Mouse (Mus musculus) forebrain, embryonic 14.5 days (tissue): ENCODE results near the gene Mid1. TPM values are rescaled to one million over a fixed set of nuclear protein-coding genes. Genes with fewer than 3 reads are reported as not detected.

Experiments
- ATAC-seq: fragments of 200-750 bp; cut with Nextera tagmentation; 2 replicates; pipeline ENCODE4 v1.8.0; 2017; ENCODE audit warnings: mild to moderate bottlenecking, moderate library complexity
- DNase-seq: peaks from one replicate; pipeline ENCODE4 v3.0.0-alpha.2; 2015; ENCODE audit warnings: low spot score
- H3K27ac ChIP-seq: fragments of 300-500 bp; sonication (generic); 2 replicates; pipeline ENCODE4 v1.5.1; 2014; ENCODE audit warnings: low read depth, mild to moderate bottlenecking, control low read depth, low read length, moderate library complexity
- H3K27me3 ChIP-seq: fragments of 300-500 bp; sonication (generic); replicated peaks from 2 replicates; pipeline ENCODE4 v1.6.1; 2014; ENCODE audit warnings: low read length, control low read depth, mixed read lengths; ENCODE audit not compliant: control insufficient read depth, insufficient read depth
- H3K36me3 ChIP-seq: fragments of 300-500 bp; sonication (generic); 2 replicates; pipeline ENCODE4 v1.6.1; 2014; ENCODE audit warnings: low read length, control low read depth; ENCODE audit not compliant: control insufficient read depth, insufficient read depth
- H3K4me1 ChIP-seq: fragments of 300-500 bp; sonication (generic); 2 replicates; pipeline ENCODE4 v1.6.1; 2014; ENCODE audit warnings: antibody characterized with exemption, low read length, control low read depth; ENCODE audit not compliant: control insufficient read depth, insufficient read depth
- H3K4me2 ChIP-seq: fragments of 300-500 bp; sonication (generic); 2 replicates; pipeline ENCODE4 v1.6.1; 2014; ENCODE audit warnings: mild to moderate bottlenecking, control low read depth, low read length
- H3K4me3 ChIP-seq: fragments of 300-500 bp; sonication (generic); 2 replicates; pipeline ENCODE4 v1.5.1; 2014; ENCODE audit warnings: low read depth, low read length, control low read depth
- H3K9ac ChIP-seq: fragments of 300-500 bp; sonication (generic); 2 replicates; pipeline ENCODE4 v1.6.1; 2014; ENCODE audit warnings: mild to moderate bottlenecking, low read length, control low read depth, moderate library complexity
- H3K9me3 ChIP-seq: fragments of 300-500 bp; sonication (generic); replicated peaks from 2 replicates; pipeline ENCODE4 v1.6.1; 2016; ENCODE audit warnings: low read length, control low read depth, mixed read lengths; ENCODE audit not compliant: control insufficient read depth
- WGBS: fragments of 180-500 bp; shearing (Covaris S2); extraction: QIAGEN DNeasy Blood & Tissue Kit; methylation state at CpG from one replicate; pipeline ENCODE4 v1.1.7; 2014; 5-methylcytosine and 5-hydroxymethylcytosine counted together
- polyA plus RNA-seq: library from polyadenylated mRNA; unstranded; fragments of >200 nt; fragmentation: Nextera tagmentation; extraction: Ambion mirVana; gene quantifications from 2 replicates; pipeline ENCODE4 v1.2.1, GENCODE M21; 2014

The Mid1 gene
- polyA plus RNA-seq, 1 experiment from 2014 or later, result 8.6 TPM

GRCm38 (mm10) chrX:169915738-169916137 is 230.7 kb downstream of the Mid1 start:
- ATAC-seq (no peak), DNase-seq (no peak)
- WGBS, result 91% methylated on average over 6 of the region's 6 CpGs
- Histone ChIP-seq H3K4me2 (no peak overlapping the region), H3K27me3 (no peaks in the 10 kb centered on the region), H3K36me3 (no peaks in the 10 kb centered on the region), H3K27ac (no peak overlapping the region), H3K9me3 (no peaks in the 10 kb centered on the region), H3K9ac (no peak overlapping the region), H3K4me3 (no peak overlapping the region), H3K4me1 (no peaks in the 10 kb centered on the region)

GRCm38 (mm10) chrX:169922541-169922940 is 237.5 kb downstream of the Mid1 start:
- Histone ChIP-seq H3K9me3 (no peaks in the 10 kb centered on the region), H3K4me3 (no peak overlapping the region), H3K4me2 (no peak overlapping the region), H3K4me1 (peaks cover 13% of the 10 kb centered on the region; the same call in 1 of the 2 replicates), H3K36me3 (no peaks in the 10 kb centered on the region), H3K9ac (no peak overlapping the region), H3K27ac (no peak overlapping the region), H3K27me3 (no peaks in the 10 kb centered on the region; the same call in 1 of the 2 replicates)
- ATAC-seq, result 0 out of 2 replicates have a peak, but pooled peaks have one; percentile 24
- peak; percentile 41 for DNase-seq
- 36% methylated on average over 2 of the region's 2 CpGs for WGBS

GRCm38 (mm10) chrX:169923417-169923816 is 238.4 kb downstream of the Mid1 start:
- Histone ChIP-seq H3K36me3 (no peaks in the 10 kb centered on the region), H3K9ac (no peak overlapping the region), H3K4me3 (no peak overlapping the region), H3K9me3 (no peaks in the 10 kb centered on the region), H3K27ac (peak overlapping the region; percentile 39; the same call in 1 of the 2 replicates), H3K4me1 (peaks cover 15% of the 10 kb centered on the region; the same call in 1 of the 2 replicates), H3K27me3 (no peaks in the 10 kb centered on the region; the same call in 1 of the 2 replicates), H3K4me2 (no peak overlapping the region)
- no peak for DNase-seq
- ATAC-seq, result no peak; the same call in 1 of the 2 replicates
- 29% methylated on average over 1 of the region's 1 CpGs for WGBS

GRCm38 (mm10) chrX:169925600-169925999 is 240.6 kb downstream of the Mid1 start:
- Histone ChIP-seq H3K9ac (no peak overlapping the region), H3K9me3 (no peaks in the 10 kb centered on the region), H3K36me3 (no peaks in the 10 kb centered on the region), H3K4me1 (peaks cover 19% of the 10 kb centered on the region), H3K4me3 (no peak overlapping the region), H3K27ac (peak overlapping the region; percentile 58; the same call in 1 of the 2 replicates), H3K4me2 (no peak overlapping the region), H3K27me3 (no peaks in the 10 kb centered on the region; the same call in 1 of the 2 replicates)
- WGBS, result 9% methylated on average over 7 of the region's 7 CpGs
- peak; percentile 74 for ATAC-seq
- DNase-seq, result peak; percentile 75

- H3K4me1 ChIP-seq, result peaks cover 19% of the 10 kb centered on the region
- no peaks in the 10 kb centered on the region for H3K36me3 ChIP-seq
- peak; percentile 26; the same call in 1 of the 2 replicates for ATAC-seq
- no peak overlapping the region for H3K9ac ChIP-seq
- DNase-seq, result no peak
- H3K4me2 ChIP-seq, result no peak overlapping the region
- 0 out of 2 replicates have a peak overlapping the region, but pooled peaks have one; percentile 44 for H3K27ac ChIP-seq
- no peaks in the 10 kb centered on the region; the same call in 1 of the 2 replicates for H3K27me3 ChIP-seq
- 51% methylated on average over 28 of the region's 28 CpGs for WGBS
- no peaks in the 10 kb centered on the region for H3K9me3 ChIP-seq
- no peak overlapping the region for H3K4me3 ChIP-seq
Measured at GRCm38 (mm10) chrX:169927110-169927817, 242.3 kb downstream of the Mid1 start.

GRCm38 (mm10) chrX:169930868-169931267 is 245.9 kb downstream of the Mid1 start:
- no peak overlapping the region for H3K4me2 ChIP-seq
- peaks cover 11% of the 10 kb centered on the region for H3K4me1 ChIP-seq
- H3K9ac ChIP-seq, result no peak overlapping the region
- no peak overlapping the region for H3K4me3 ChIP-seq
- no peak for DNase-seq
- H3K27ac ChIP-seq, result no peak overlapping the region
- WGBS, result 56% methylated on average over 2 of the region's 2 CpGs
- no peaks in the 10 kb centered on the region for H3K9me3 ChIP-seq
- no peaks in the 10 kb centered on the region; the same call in 1 of the 2 replicates for H3K27me3 ChIP-seq
- no peaks in the 10 kb centered on the region for H3K36me3 ChIP-seq
- no peak for ATAC-seq

GRCm38 (mm10) chrX:169933228-169933627 is 248.2 kb downstream of the Mid1 start:
- peaks cover 3% of the 10 kb centered on the region for H3K4me1 ChIP-seq
- H3K9ac ChIP-seq, result no peak overlapping the region
- ATAC-seq (no peak), DNase-seq (no peak)
- WGBS, result 70% methylated on average over 3 of the region's 3 CpGs
- H3K4me3 ChIP-seq, result no peak overlapping the region
- no peaks in the 10 kb centered on the region for H3K36me3 ChIP-seq
- H3K4me2 ChIP-seq, result no peak overlapping the region
- no peaks in the 10 kb centered on the region for H3K27me3 ChIP-seq
- no peak overlapping the region for H3K27ac ChIP-seq
- no peaks in the 10 kb centered on the region for H3K9me3 ChIP-seq

GRCm38 (mm10) chrX:169937119-169937719 is 252.2 kb downstream of the Mid1 start:
- Histone ChIP-seq H3K27me3 (no peaks in the 10 kb centered on the region), H3K4me2 (no peak overlapping the region), H3K9me3 (no peaks in the 10 kb centered on the region), H3K4me3 (no peak overlapping the region), H3K4me1 (no peaks in the 10 kb centered on the region), H3K36me3 (no peaks in the 10 kb centered on the region), H3K27ac (no peak overlapping the region), H3K9ac (no peak overlapping the region)
- 47% methylated on average over 5 of the region's 5 CpGs for WGBS
- DNase-seq, result no peak
- no peak for ATAC-seq

GRCm38 (mm10) chrX:169940531-169940930 is 255.5 kb downstream of the Mid1 start:
- no peaks in the 10 kb centered on the region for H3K27me3 ChIP-seq
- H3K4me2 ChIP-seq, result no peak overlapping the region
- DNase-seq (no peak), ATAC-seq (no peak)
- WGBS, result 83% methylated on average over 4 of the region's 4 CpGs
- H3K4me1 ChIP-seq, result no peaks in the 10 kb centered on the region
- no peak overlapping the region for H3K27ac ChIP-seq
- H3K4me3 ChIP-seq, result no peak overlapping the region
- no peak overlapping the region for H3K9ac ChIP-seq
- no peaks in the 10 kb centered on the region for H3K36me3 ChIP-seq
- H3K9me3 ChIP-seq, result no peaks in the 10 kb centered on the region
